Mouse (Mus musculus): ENCODE measurements at regions not wholly inside any gene's neighbourhood (a gene's known extent, or its start where the extent isn't known, plus 50 kb on each side); places are given as distances from the start of the nearest gene placed in this dataset.

- peak in 1 of 2 experiments; percentile 19 for DNase-seq (ENCODE audit: low spot score in 2 of 2)
Measured at GRCm38 (mm10) chr7:51300238-51300637, 210.6 kb upstream of the Ano5 start.

GRCm38 (mm10) chr7:51307757-51308156, 203.1 kb upstream of the Ano5 start:
- no peak for DNase-seq (ENCODE audit: low spot score in 2 of 2)

GRCm38 (mm10) chr7:51310191-51310590, 200.6 kb upstream of the Ano5 start:
- DNase-seq (ENCODE audit: low spot score in 2 of 2): no peak

- DNase-seq (ENCODE audit: low spot score in 2 of 2): no peak
Measured at GRCm38 (mm10) chr7:51339841-51340540, 170.8 kb upstream of the Ano5 start.

- no peak for DNase-seq (ENCODE audit: low spot score in 2 of 2)
Measured at GRCm38 (mm10) chr7:51347521-51347920, 163.3 kb upstream of the Ano5 start.

GRCm38 (mm10) chr7:51360134-51360533, 150.7 kb upstream of the Ano5 start:
- peak in 1 of 2 experiments; percentile 20 for DNase-seq (ENCODE audit: low spot score in 2 of 2)

- DNase-seq (ENCODE audit: low spot score in 2 of 2): no peak
Measured at GRCm38 (mm10) chr7:51377584-51377983, 133.2 kb upstream of the Ano5 start.

All from right cerebral cortex, postnatal 10 days (tissue).